Mouse (Mus musculus) heart, postnatal 25 days (tissue): ENCODE measurements at regions not wholly inside any gene's neighbourhood (a gene's known extent, or its start where the extent isn't known, plus 50 kb on each side); places are given as distances from the start of the nearest gene placed in this dataset.

Experiments
- DNase-seq: peaks from one replicate; pipeline ENCODE4 v3.0.0; 2022; ENCODE audit warnings: low spot score
- intact Hi-C: fragments of 180-260 bp; cut with DNase I; formaldehyde crosslinking; loops from one replicate; pipeline ENCODE4 v1.15.1; 2025

GRCm38 (mm10) chr4:135632443-135632842, 53.6 kb upstream of the Ifnlr1 start:
- intact Hi-C loops, result loop anchor here (1.0 kb wide), 1 partner anchor 8 kb away; no protein-coding TSS in a partner anchor
- no peak for DNase-seq

DNA sequence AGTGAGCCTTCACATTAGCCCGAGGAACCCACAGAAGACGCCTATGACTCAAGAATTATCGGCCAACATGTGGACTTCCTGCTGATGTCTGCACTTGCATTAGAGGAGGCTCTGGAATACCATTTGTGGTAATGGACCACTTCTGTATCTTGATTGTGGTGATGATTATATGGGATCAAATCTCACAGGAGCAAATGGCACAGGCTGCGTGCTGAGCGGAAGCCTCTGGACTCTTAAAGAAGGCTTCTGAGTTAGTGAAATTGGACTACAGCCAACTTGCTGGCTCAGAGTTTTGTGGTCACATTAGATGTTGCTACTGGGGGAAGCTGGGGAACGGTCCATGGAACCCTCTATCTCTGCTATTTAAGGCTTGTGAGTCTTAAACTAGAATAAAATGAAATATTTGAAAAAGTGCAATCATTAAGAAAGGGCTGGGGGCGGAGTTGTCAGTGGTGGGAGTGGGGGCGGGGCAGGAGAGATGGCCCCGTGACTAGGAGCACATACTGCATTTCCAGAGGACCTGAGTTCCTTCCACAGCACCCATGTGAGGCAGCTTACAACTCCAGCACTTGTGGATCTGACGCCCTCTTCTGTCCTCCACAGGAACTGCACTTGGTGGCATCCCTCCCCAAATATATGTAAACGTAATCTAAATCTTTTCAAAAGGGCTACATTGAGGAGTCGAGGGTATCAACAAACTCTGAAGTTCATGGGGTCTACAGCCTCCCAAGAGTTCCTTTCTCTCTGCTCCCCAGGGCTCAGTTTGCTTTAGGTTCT, 56.1 kb upstream of the Ifnlr1 start:
- intact Hi-C loops, result no loop called here
- no peak for DNase-seq

DNA sequence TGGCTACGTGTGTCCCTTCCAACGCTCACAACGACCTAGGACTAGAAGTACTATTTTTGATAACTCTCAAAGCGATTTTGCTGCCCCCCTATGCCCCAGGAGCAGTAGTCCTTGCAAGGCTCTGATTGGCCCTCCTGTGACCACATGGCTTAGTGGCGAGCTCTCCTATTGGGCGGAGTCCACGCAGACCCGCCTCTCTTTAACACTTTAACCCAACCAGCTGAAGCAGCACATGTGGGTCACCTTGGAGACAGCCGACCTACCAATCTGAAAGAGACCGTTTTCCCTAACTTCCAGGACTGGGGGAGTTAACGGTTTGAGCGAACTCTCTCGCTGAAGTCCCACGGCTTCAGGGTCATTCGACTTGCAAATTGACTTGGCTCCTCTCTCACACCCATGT, 53.0 kb upstream of the Grhl3 start:
- intact Hi-C loops, result no loop called here
- DNase-seq, result no peak

DNA sequence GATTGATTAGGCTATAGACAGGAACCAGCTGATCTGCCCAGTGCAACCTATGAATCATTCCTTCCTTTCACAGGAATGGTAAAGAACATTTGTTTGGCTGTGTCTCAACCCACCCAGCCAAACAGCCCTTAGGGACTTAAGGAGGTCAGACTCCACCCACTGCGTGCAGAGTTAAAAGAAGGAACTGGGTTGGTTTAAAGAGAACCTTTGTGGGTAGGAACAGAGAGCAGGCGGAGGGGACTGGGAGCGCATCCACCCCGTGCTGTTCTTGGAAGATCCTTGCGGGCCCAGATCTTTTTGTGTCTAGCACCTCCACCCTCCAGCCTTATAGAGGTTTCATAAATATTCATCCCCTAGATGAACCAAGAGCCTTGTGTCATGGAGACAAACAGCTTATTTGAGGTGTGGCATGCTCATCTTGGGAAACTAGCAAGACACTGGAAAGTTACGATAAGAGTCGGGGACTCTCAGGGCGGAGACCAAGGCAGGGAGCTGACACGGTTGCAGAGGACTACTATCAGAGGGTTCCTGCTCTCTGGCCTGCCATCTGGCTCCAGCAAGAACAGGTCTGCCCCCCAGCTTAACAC, 49.8 kb upstream of the Grhl3 start:
- intact Hi-C loops, result no loop called here
- DNase-seq, result no peak
